Mouse (Mus musculus) ES-Bruce4 (cell line): ENCODE results near the gene Pbx1. TPM values are rescaled to one million over a fixed set of nuclear protein-coding genes. Genes with fewer than 3 reads are reported as not detected.

Experiments used
- H3K27ac ChIP-seq: 2 replicates; pipeline ENCODE4 v1.5.1; 2012; ENCODE audit warnings: low read length, inconsistent platforms; ENCODE audit not compliant: insufficient read depth
- H3K27me3 ChIP-seq: 2 replicates; pipeline ENCODE4 v1.6.1; 2012; ENCODE audit warnings: mild to moderate bottlenecking, low read length, inconsistent platforms; ENCODE audit not compliant: control insufficient read depth, poor library complexity, insufficient read depth, severe bottlenecking
- H3K36me3 ChIP-seq: 2 replicates; pipeline ENCODE4 v1.6.1; 2012; ENCODE audit warnings: inconsistent platforms, mild to moderate bottlenecking, low read length, moderate library complexity; ENCODE audit not compliant: control insufficient read depth, poor library complexity, insufficient read depth, severe bottlenecking
- H3K4me1 ChIP-seq: one replicate; pipeline ENCODE4 v1.8.1; 2011; ENCODE audit warnings: low read length; ENCODE audit not compliant: control insufficient read depth, insufficient read depth
- H3K4me3 ChIP-seq: 2 replicates; pipeline ENCODE4 v1.5.1; 2011; ENCODE audit warnings: low read depth, mild to moderate bottlenecking, low read length
- H3K9ac ChIP-seq: 2 replicates; pipeline ENCODE4 v1.6.1; 2012; ENCODE audit warnings: low read depth, mild to moderate bottlenecking, inconsistent platforms; ENCODE audit not compliant: poor library complexity, severe bottlenecking
- H3K9me3 ChIP-seq: replicated peaks from 2 replicates; pipeline ENCODE4 v1.6.1; 2012; ENCODE audit warnings: mild to moderate bottlenecking, low read length, inconsistent platforms; ENCODE audit not compliant: control insufficient read depth, poor library complexity, insufficient read depth, severe bottlenecking
- CTCF ChIP-seq: IDR thresholded peaks from one replicate; pipeline ENCODE4 v1.8.1; 2011; ENCODE audit warnings: low read depth, low read length
- EP300 ChIP-seq: IDR thresholded peaks from 2 replicates; pipeline ENCODE4 v1.6.1; 2011; ENCODE audit warnings: low read depth, low read length; ENCODE audit not compliant: insufficient read depth
- POLR2A ChIP-seq: IDR thresholded peaks from one replicate; pipeline ENCODE4 v1.8.1; 2011; ENCODE audit warnings: low read length; ENCODE audit not compliant: insufficient read depth
- polyA plus RNA-seq: library from polyadenylated mRNA; stranded (reverse); fragments of >200 nt; gene quantifications from 2 replicates; pipeline ENCODE4 v1.2.4, GENCODE M21; 2011; ENCODE audit warnings: low read depth; ENCODE audit not compliant: missing spikeins, insufficient read depth, insufficient read length

Gene Pbx1
- polyA plus RNA-seq, 1 experiment: 28.0 TPM

- TF ChIP-seq POLR2A (no peak), EP300 (no peak), CTCF (no peak)
- H3K27me3 ChIP-seq: no peaks in the 10 kb centered on the region
- no peak overlapping the region for H3K27ac ChIP-seq
- H3K4me3 ChIP-seq: no peak overlapping the region
- peaks cover 2% of the 10 kb centered on the region; the same call in 1 of the 2 replicates for H3K9me3 ChIP-seq
- no peaks in the 10 kb centered on the region for H3K36me3 ChIP-seq
- no peak overlapping the region for H3K9ac ChIP-seq
- peaks cover 4% of the 10 kb centered on the region for H3K4me1 ChIP-seq
These were observed 24.1 kb downstream of the Pbx1 start for GRCm38 (mm10) chr1:168407958-168408357.

GRCm38 (mm10) chr1:168406291-168406675 is 25.8 kb downstream of the Pbx1 start:
- H3K9me3 ChIP-seq: no peaks in the 10 kb centered on the region

GRCm38 (mm10) chr1:168405645-168406290 is 26.3 kb downstream of the Pbx1 start:
- H3K27ac ChIP-seq: no peak overlapping the region
- TF ChIP-seq POLR2A (no peak), EP300 (0 out of 2 replicates have a peak, but pooled peaks have one; percentile 55)
- no peak overlapping the region for H3K4me3 ChIP-seq
- H3K9ac ChIP-seq: no peak overlapping the region
- no peaks in the 10 kb centered on the region for H3K27me3 ChIP-seq
- H3K9me3 ChIP-seq: no peaks in the 10 kb centered on the region
- H3K36me3 ChIP-seq: no peaks in the 10 kb centered on the region
- H3K4me1 ChIP-seq: peaks cover 4% of the 10 kb centered on the region

More at GRCm38 (mm10) chr1:168406291-168406675, 25.8 kb downstream of the Pbx1 start:
- Histone ChIP-seq H3K27ac (no peak overlapping the region), H3K9ac (no peak overlapping the region), H3K4me3 (no peak overlapping the region), H3K4me1 (peaks cover 4% of the 10 kb centered on the region), H3K36me3 (no peaks in the 10 kb centered on the region), H3K27me3 (no peaks in the 10 kb centered on the region)
- TF ChIP-seq EP300 (no peak), CTCF (no peak), POLR2A (no peak)

GRCm38 (mm10) chr1:168403529-168403928 is 28.5 kb downstream of the Pbx1 start:
- H3K27me3 ChIP-seq: no peaks in the 10 kb centered on the region
- H3K4me3 ChIP-seq: no peak overlapping the region
- H3K9ac ChIP-seq: no peak overlapping the region
- H3K9me3 ChIP-seq: no peaks in the 10 kb centered on the region
- no peak overlapping the region for H3K27ac ChIP-seq
- H3K4me1 ChIP-seq: peaks cover 1% of the 10 kb centered on the region
- H3K36me3 ChIP-seq: no peaks in the 10 kb centered on the region
- TF ChIP-seq POLR2A (no peak), EP300 (no peak), CTCF (no peak)

- Histone ChIP-seq H3K9me3 (no peaks in the 10 kb centered on the region), H3K27me3 (no peaks in the 10 kb centered on the region), H3K4me3 (no peak overlapping the region), H3K36me3 (no peaks in the 10 kb centered on the region), H3K9ac (no peak overlapping the region), H3K27ac (no peak overlapping the region), H3K4me1 (peaks cover 1% of the 10 kb centered on the region)
- TF ChIP-seq CTCF: no peak
- no peak for TF ChIP-seq EP300
- TF ChIP-seq POLR2A: no peak
These were observed 29.4 kb downstream of the Pbx1 start for GRCm38 (mm10) chr1:168402683-168403082.

- Histone ChIP-seq H3K9ac (no peak overlapping the region), H3K27me3 (no peaks in the 10 kb centered on the region), H3K4me1 (peaks cover 9% of the 10 kb centered on the region), H3K36me3 (no peaks in the 10 kb centered on the region), H3K4me3 (no peak overlapping the region), H3K27ac (peak overlapping the region; percentile 73), H3K9me3 (no peaks in the 10 kb centered on the region)
- peak; percentile 89 for TF ChIP-seq EP300
- no peak for TF ChIP-seq CTCF
- TF ChIP-seq POLR2A: no peak
These were observed 36.4 kb downstream of the Pbx1 start for GRCm38 (mm10) chr1:168395523-168396159.
